Mouse (Mus musculus) stomach, embryonic 15.5 days (tissue): ENCODE measurements around the gene Abcc8. TPM values are rescaled to one million over a fixed set of nuclear protein-coding genes. Genes with fewer than 3 reads are reported as not detected.
A peak's percentile ranks its signal among the peaks of the same experiment; 100 is the strongest.

Experiments
- ATAC-seq: fragments of 200-750 bp; cut with Nextera tagmentation; 2 replicates; pipeline ENCODE4 v1.8.0; 2017; ENCODE audit warnings: low read depth, moderate number of reproducible peaks, moderate TSS enrichment; ENCODE audit not compliant: insufficient read depth, low FRiP score
- H3K27ac ChIP-seq: fragments of 300-500 bp; sonication (generic); 2 replicates; pipeline ENCODE4 v1.5.1; 2015; ENCODE audit warnings: mild to moderate bottlenecking, inconsistent platforms
- H3K27me3 ChIP-seq: fragments of 300-500 bp; sonication (generic); replicated peaks from 2 replicates; pipeline ENCODE4 v1.6.1; 2015; ENCODE audit warnings: inconsistent platforms
- H3K36me3 ChIP-seq: fragments of 300-500 bp; sonication (generic); 2 replicates; pipeline ENCODE4 v1.6.1; 2015; ENCODE audit warnings: inconsistent platforms
- H3K4me1 ChIP-seq: fragments of 300-500 bp; sonication (generic); 2 replicates; pipeline ENCODE4 v1.6.1; 2015; ENCODE audit warnings: inconsistent platforms
- H3K4me2 ChIP-seq: fragments of 300-500 bp; sonication (generic); 2 replicates; pipeline ENCODE4 v1.6.1; 2015; ENCODE audit warnings: mild to moderate bottlenecking, inconsistent platforms
- H3K4me3 ChIP-seq: fragments of 300-500 bp; sonication (generic); replicated peaks from 2 replicates; pipeline ENCODE4 v1.5.1; 2015; ENCODE audit warnings: inconsistent platforms
- H3K9ac ChIP-seq: fragments of 300-500 bp; sonication (generic); 2 replicates; pipeline ENCODE4 v1.6.1; 2015; ENCODE audit warnings: inconsistent platforms
- H3K9me3 ChIP-seq: fragments of 300-500 bp; sonication (generic); 2 replicates; pipeline ENCODE4 v1.6.1; 2016; ENCODE audit warnings: inconsistent platforms
- WGBS: fragments of 180-500 bp; shearing (Covaris S2); methylation state at CpG from one replicate; pipeline ENCODE4 v1.1.7; 2015; 5-methylcytosine and 5-hydroxymethylcytosine counted together
- polyA plus RNA-seq: library from polyadenylated mRNA; unstranded; fragments of >200 nt; fragmentation: Nextera tagmentation; extraction: Ambion mirVana; gene quantifications from 2 replicates; pipeline ENCODE4 v1.2.1, GENCODE M21; 2015

Gene Abcc8
- polyA plus RNA-seq, 1 experiment from 2014 or later: 11.1 TPM

- 82% methylated on average over 10 of the region's 10 CpGs for WGBS
- Histone ChIP-seq H3K36me3 (peaks cover 39% of the 10 kb centered on the region), H3K27me3 (no peaks in the 10 kb centered on the region), H3K4me3 (no peak overlapping the region), H3K9me3 (no peaks in the 10 kb centered on the region), H3K4me1 (peaks cover 8% of the 10 kb centered on the region; the same call in 1 of the 2 replicates), H3K9ac (no peak overlapping the region), H3K4me2 (no peak overlapping the region), H3K27ac (no peak overlapping the region)
- ATAC-seq: no peak
Observed at GRCm38 (mm10) chr7:46084024-46084423, 95.8 kb downstream of the Abcc8 start.

- no peaks in the 10 kb centered on the region for H3K9me3 ChIP-seq
- 78% methylated on average over 12 of the region's 12 CpGs for WGBS
- peaks cover 28% of the 10 kb centered on the region for H3K36me3 ChIP-seq
Observed at GRCm38 (mm10) chr7:46077675-46078074, 102.2 kb downstream of the Abcc8 start.

GRCm38 (mm10) chr7:46076844-46077243 is 103.0 kb downstream of the Abcc8 start:
- no peaks in the 10 kb centered on the region for H3K4me1 ChIP-seq
- H3K27ac ChIP-seq: no peak overlapping the region
- 79% methylated on average over 7 of the region's 7 CpGs for WGBS
- H3K27me3 ChIP-seq: no peaks in the 10 kb centered on the region
- H3K4me3 ChIP-seq: no peak overlapping the region
- no peak for ATAC-seq
- no peak overlapping the region for H3K9ac ChIP-seq
- peaks cover 29% of the 10 kb centered on the region for H3K36me3 ChIP-seq
- no peak overlapping the region for H3K4me2 ChIP-seq
- no peaks in the 10 kb centered on the region for H3K9me3 ChIP-seq

More at GRCm38 (mm10) chr7:46077675-46078074, 102.2 kb downstream of the Abcc8 start:
- no peak for ATAC-seq
- Histone ChIP-seq H3K4me3 (no peak overlapping the region), H3K27me3 (no peaks in the 10 kb centered on the region), H3K9ac (no peak overlapping the region), H3K4me2 (no peak overlapping the region), H3K4me1 (no peaks in the 10 kb centered on the region), H3K27ac (no peak overlapping the region)

- Histone ChIP-seq H3K9ac (no peak overlapping the region), H3K36me3 (peaks cover 46% of the 10 kb centered on the region), H3K27me3 (no peaks in the 10 kb centered on the region), H3K4me1 (no peaks in the 10 kb centered on the region), H3K4me3 (no peak overlapping the region), H3K4me2 (no peak overlapping the region), H3K9me3 (no peaks in the 10 kb centered on the region), H3K27ac (no peak overlapping the region)
- no peak for ATAC-seq
- 93% methylated on average over 8 of the region's 8 CpGs for WGBS
Observed at GRCm38 (mm10) chr7:46068831-46069230, 111.0 kb downstream of the Abcc8 start.

GRCm38 (mm10) chr7:46063296-46063695 is 116.5 kb downstream of the Abcc8 start:
- Histone ChIP-seq H3K36me3 (peaks cover 36% of the 10 kb centered on the region), H3K4me1 (no peaks in the 10 kb centered on the region), H3K4me2 (no peak overlapping the region), H3K4me3 (no peak overlapping the region), H3K27me3 (no peaks in the 10 kb centered on the region), H3K9ac (no peak overlapping the region), H3K9me3 (no peaks in the 10 kb centered on the region), H3K27ac (no peak overlapping the region)
- ATAC-seq: no peak
- 92% methylated on average over 6 of the region's 6 CpGs for WGBS

- no peaks in the 10 kb centered on the region for H3K27me3 ChIP-seq
- H3K4me2 ChIP-seq: no peak overlapping the region
- no peak overlapping the region for H3K27ac ChIP-seq
- H3K9me3 ChIP-seq: no peaks in the 10 kb centered on the region
- WGBS: 80% methylated on average over 16 of the region's 16 CpGs
- peaks cover 39% of the 10 kb centered on the region for H3K36me3 ChIP-seq
- H3K9ac ChIP-seq: no peak overlapping the region
- H3K4me1 ChIP-seq: no peaks in the 10 kb centered on the region
- ATAC-seq: peak; percentile 32; the same call in 1 of the 2 replicates
- H3K4me3 ChIP-seq: no peak overlapping the region
Observed at GRCm38 (mm10) chr7:46061614-46062013, 118.2 kb downstream of the Abcc8 start.

- 94% methylated on average over 8 of the region's 8 CpGs for WGBS
- H3K9ac ChIP-seq: no peak overlapping the region
- peaks cover 39% of the 10 kb centered on the region for H3K36me3 ChIP-seq
- no peaks in the 10 kb centered on the region for H3K9me3 ChIP-seq
- H3K4me2 ChIP-seq: no peak overlapping the region
- H3K4me1 ChIP-seq: no peaks in the 10 kb centered on the region
- no peak overlapping the region for H3K27ac ChIP-seq
- ATAC-seq: no peak
- no peak overlapping the region for H3K4me3 ChIP-seq
- H3K27me3 ChIP-seq: no peaks in the 10 kb centered on the region
Observed at GRCm38 (mm10) chr7:46060688-46061087, 119.1 kb downstream of the Abcc8 start.

- Histone ChIP-seq H3K9me3 (no peaks in the 10 kb centered on the region), H3K36me3 (peaks cover 49% of the 10 kb centered on the region), H3K9ac (no peak overlapping the region), H3K4me1 (no peaks in the 10 kb centered on the region), H3K27me3 (no peaks in the 10 kb centered on the region), H3K27ac (no peak overlapping the region), H3K4me2 (no peak overlapping the region; the same call in 1 of the 2 replicates), H3K4me3 (no peak overlapping the region)
- 92% methylated on average over 11 of the region's 11 CpGs for WGBS
- no peak for ATAC-seq
Observed at GRCm38 (mm10) chr7:46058882-46059281, 121.0 kb downstream of the Abcc8 start.

Other genes with a start within 250 kb of the Abcc8 start
- 1.3 and 2.0 TPM in 2 replicates for gene Abcc6, start 149.7 kb downstream of the Abcc8 start, polyA plus RNA-seq
- 44.7 and 54.1 TPM in 2 replicates for gene Nomo1, start 146.3 kb downstream of the Abcc8 start, polyA plus RNA-seq
- 1.0 and 2.0 TPM in 2 replicates for gene Kcnj11, start 79.3 kb downstream of the Abcc8 start, polyA plus RNA-seq
- gene Ush1c, start 58.5 kb upstream of the Abcc8 start, polyA plus RNA-seq: 15.2 and 16.1 TPM in 2 replicates
- gene Otog, start 61.0 kb upstream of the Abcc8 start, polyA plus RNA-seq: 0.04 TPM in 2 replicates
- gene Myod1, start 196.4 kb upstream of the Abcc8 start, polyA plus RNA-seq: 0.81 and 1.3 TPM in 2 replicates
- gene Kcnc1, start 216.5 kb upstream of the Abcc8 start, polyA plus RNA-seq: 0.34 and 0.87 TPM in 2 replicates